Mouse (Mus musculus) bone marrow, adult 2 months (tissue): ENCODE results near the gene Pi4kb.
"Not testable (repeated sequence)": the region's sequence is repeated elsewhere in the genome, so short reads cannot be mapped to it uniquely, and the experiment has no call there.

ENCODE experiments used
- CTCF ChIP-seq: fragments of 200-500 bp; IDR thresholded peaks from 2 replicates; pipeline ENCODE4 v1.5.1; 2011; ENCODE audit warnings: low read length, control low read depth; ENCODE audit not compliant: control insufficient read depth, insufficient read depth
- POLR2A ChIP-seq: fragments of 200-500 bp; IDR thresholded peaks from 2 replicates; pipeline ENCODE4 v1.6.1; 2011; ENCODE audit warnings: low read depth, mild to moderate bottlenecking, control low read depth, low read length, borderline replicate concordance; ENCODE audit not compliant: control insufficient read depth

DNA sequence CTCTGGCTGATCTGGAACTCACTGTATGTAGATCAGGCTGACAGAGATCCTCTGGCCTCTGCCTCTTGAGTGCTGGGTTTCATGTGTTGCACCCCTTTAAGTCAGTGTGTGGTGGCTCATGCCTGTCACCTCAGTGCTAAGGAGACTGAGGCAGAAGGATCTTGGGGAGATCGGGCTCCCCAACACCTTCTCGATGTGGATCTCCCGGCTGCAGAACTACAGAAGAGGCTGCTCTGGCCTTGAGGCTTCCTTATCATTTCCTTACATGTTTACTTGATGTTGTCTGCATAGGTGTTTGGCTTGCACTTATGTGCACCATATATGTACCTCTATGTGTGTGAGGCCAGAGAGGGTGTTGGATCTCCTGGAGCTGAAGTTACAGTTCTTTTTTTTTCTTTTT lies 40.0 kb upstream of the Pi4kb start:
- TF ChIP-seq CTCF, POLR2A: not testable (repeated sequence)
